Mouse (Mus musculus) forebrain, embryonic 16.5 days (tissue): Measurements from ENCODE around the gene Tcf20. TPM values are rescaled to one million over a fixed set of nuclear protein-coding genes. Genes with fewer than 3 reads are reported as not detected.

Source experiments
- ATAC-seq: fragments of 200-750 bp; cut with Nextera tagmentation; 2 replicates; pipeline ENCODE4 v1.8.0; 2017; ENCODE audit warnings: mild to moderate bottlenecking, moderate library complexity
- H3K27ac ChIP-seq: fragments of 300-500 bp; sonication (generic); 2 replicates; pipeline ENCODE4 v1.5.1; 2014; ENCODE audit warnings: low read length, control low read depth
- H3K27me3 ChIP-seq: fragments of 300-500 bp; sonication (generic); replicated peaks from 2 replicates; pipeline ENCODE4 v1.6.1; 2014; ENCODE audit warnings: low read length; ENCODE audit not compliant: control insufficient read depth, insufficient read depth
- H3K36me3 ChIP-seq: fragments of 300-500 bp; sonication (generic); 2 replicates; pipeline ENCODE4 v1.6.1; 2014; ENCODE audit not compliant: control insufficient read depth, insufficient read depth
- H3K4me1 ChIP-seq: fragments of 300-500 bp; sonication (generic); replicated peaks from 2 replicates; pipeline ENCODE4 v1.6.1; 2014; ENCODE audit warnings: low read length; ENCODE audit not compliant: control insufficient read depth, insufficient read depth
- H3K4me2 ChIP-seq: fragments of 300-500 bp; sonication (generic); 2 replicates; pipeline ENCODE4 v1.6.1; 2014; ENCODE audit warnings: mild to moderate bottlenecking, low read length, control low read depth
- H3K4me3 ChIP-seq: fragments of 300-500 bp; sonication (generic); replicated peaks from 2 replicates; pipeline ENCODE4 v1.5.1; 2014; ENCODE audit warnings: mild to moderate bottlenecking, low read length, control low read depth
- H3K9ac ChIP-seq: fragments of 300-500 bp; sonication (generic); replicated peaks from 2 replicates; pipeline ENCODE4 v1.6.1; 2014; ENCODE audit warnings: low read depth, low read length, control low read depth
- H3K9me3 ChIP-seq: fragments of 300-500 bp; sonication (generic); 2 replicates; pipeline ENCODE4 v1.6.1; 2016; ENCODE audit warnings: low read length; ENCODE audit not compliant: control insufficient read depth
- WGBS: fragments of 180-500 bp; shearing (Covaris S2); extraction: QIAGEN DNeasy Blood & Tissue Kit; methylation state at CpG from one replicate; pipeline ENCODE4 v1.1.7; 2014; 5-methylcytosine and 5-hydroxymethylcytosine counted together
- polyA plus RNA-seq: library from polyadenylated mRNA; unstranded; fragments of >200 nt; fragmentation: Nextera tagmentation; extraction: Ambion mirVana; gene quantifications from 2 replicates; pipeline ENCODE4 v1.2.1, GENCODE M21; 2015

Tcf20 gene
- polyA plus RNA-seq, 1 experiment from 2014 or later: 18.6 TPM

- WGBS: 4% methylated on average over 13 of the region's 13 CpGs
Measured at GRCm38 (mm10) chr15:82911965-82912337, 75.7 kb downstream of the Tcf20 start.

GRCm38 (mm10) chr15:82911001-82911964 lies 76.4 kb downstream of the Tcf20 start:
- Histone ChIP-seq H3K36me3 (no peaks in the 10 kb centered on the region), H3K9me3 (no peaks in the 10 kb centered on the region), H3K27ac (peak overlapping the region; percentile 51), H3K27me3 (no peaks in the 10 kb centered on the region), H3K4me1 (peaks cover 47% of the 10 kb centered on the region), H3K9ac (peak overlapping the region; percentile 70), H3K4me3 (peak overlapping the region; percentile 45), H3K4me2 (peak overlapping the region; percentile 87)
- WGBS: 7% methylated on average over 44 of the region's 44 CpGs
- ATAC-seq: peak; percentile 70

More at GRCm38 (mm10) chr15:82911965-82912337, 75.7 kb downstream of the Tcf20 start:
- H3K36me3 ChIP-seq: no peaks in the 10 kb centered on the region
- peaks cover 47% of the 10 kb centered on the region for H3K4me1 ChIP-seq
- H3K27ac ChIP-seq: peak overlapping the region; percentile 38
- H3K27me3 ChIP-seq: no peaks in the 10 kb centered on the region
- H3K4me2 ChIP-seq: peak overlapping the region; percentile 87
- no peaks in the 10 kb centered on the region for H3K9me3 ChIP-seq
- ATAC-seq: peak; percentile 9; the same call in 1 of the 2 replicates
- peak overlapping the region; percentile 45 for H3K4me3 ChIP-seq
- peak overlapping the region; percentile 70 for H3K9ac ChIP-seq

DNA sequence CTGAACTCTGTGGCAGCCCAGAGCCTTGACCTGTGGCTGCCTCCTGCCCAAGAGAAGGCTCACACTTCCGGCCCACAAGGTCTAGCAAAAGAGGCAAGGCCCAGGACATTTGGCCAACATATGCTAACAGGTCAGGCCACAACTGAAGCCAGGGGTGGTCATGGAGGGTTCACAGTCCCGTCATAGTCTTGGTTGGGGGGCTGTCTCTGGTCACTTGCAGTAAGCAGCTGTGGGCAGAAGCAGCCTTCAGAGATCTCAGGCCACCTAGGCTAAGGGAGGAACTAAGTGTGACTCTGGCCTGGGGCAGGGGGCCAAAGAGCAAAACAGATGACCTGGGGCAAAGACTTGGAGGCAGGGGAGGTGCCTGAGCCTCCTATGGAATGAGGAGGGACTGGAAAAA lies 77.1 kb downstream of the Tcf20 start:
- H3K9me3 ChIP-seq: no peaks in the 10 kb centered on the region
- no peaks in the 10 kb centered on the region for H3K27me3 ChIP-seq
- H3K4me2 ChIP-seq: no peak overlapping the region
- 91% methylated on average over 2 of the region's 2 CpGs for WGBS
- H3K4me3 ChIP-seq: peak overlapping the region; percentile 45; the same call in 1 of the 2 replicates
- no peak for ATAC-seq
- H3K27ac ChIP-seq: peak overlapping the region; percentile 51
- H3K9ac ChIP-seq: no peak overlapping the region; the same call in 1 of the 2 replicates
- no peaks in the 10 kb centered on the region for H3K36me3 ChIP-seq
- H3K4me1 ChIP-seq: peaks cover 40% of the 10 kb centered on the region

- H3K9ac ChIP-seq: no peak overlapping the region
- WGBS: 88% methylated on average over 4 of the region's 4 CpGs
- no peak overlapping the region for H3K4me2 ChIP-seq
- no peak overlapping the region for H3K4me3 ChIP-seq
- H3K27me3 ChIP-seq: no peaks in the 10 kb centered on the region
- H3K27ac ChIP-seq: no peak overlapping the region
- H3K9me3 ChIP-seq: no peaks in the 10 kb centered on the region
- H3K4me1 ChIP-seq: peaks cover 45% of the 10 kb centered on the region
- no peaks in the 10 kb centered on the region for H3K36me3 ChIP-seq
- ATAC-seq: no peak
Measured at GRCm38 (mm10) chr15:82909791-82910190, 77.9 kb downstream of the Tcf20 start.

DNA sequence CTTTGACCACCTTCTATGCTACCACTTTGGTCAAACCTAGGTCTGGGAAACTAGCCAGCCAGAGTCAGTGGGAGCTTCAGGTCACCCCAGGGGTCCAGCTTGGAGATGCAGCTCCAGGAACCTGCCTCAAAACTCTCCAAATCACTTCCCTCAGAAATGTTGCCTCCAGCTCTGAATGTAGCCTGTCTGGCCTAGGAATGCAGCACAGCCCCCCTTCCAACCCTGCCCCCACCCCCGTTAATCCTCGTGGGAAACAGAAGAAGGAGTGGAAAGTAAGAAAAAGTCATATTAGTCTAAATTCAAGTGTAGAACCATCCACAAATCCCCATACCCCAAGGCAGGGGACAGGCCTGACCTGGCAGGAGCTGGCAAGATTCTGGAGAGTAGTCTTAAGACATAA lies 79.2 kb downstream of the Tcf20 start:
- no peak overlapping the region for H3K4me3 ChIP-seq
- WGBS: 15% methylated on average over 2 of the region's 2 CpGs
- ATAC-seq: no peak
- H3K27ac ChIP-seq: no peak overlapping the region
- no peaks in the 10 kb centered on the region for H3K27me3 ChIP-seq
- no peak overlapping the region for H3K9ac ChIP-seq
- H3K9me3 ChIP-seq: no peaks in the 10 kb centered on the region
- H3K4me2 ChIP-seq: no peak overlapping the region
- H3K4me1 ChIP-seq: peaks cover 51% of the 10 kb centered on the region
- H3K36me3 ChIP-seq: no peaks in the 10 kb centered on the region

GRCm38 (mm10) chr15:82907306-82907705 lies 80.4 kb downstream of the Tcf20 start:
- no peaks in the 10 kb centered on the region for H3K9me3 ChIP-seq
- H3K27me3 ChIP-seq: no peaks in the 10 kb centered on the region
- no peak overlapping the region for H3K27ac ChIP-seq
- H3K36me3 ChIP-seq: no peaks in the 10 kb centered on the region
- H3K9ac ChIP-seq: no peak overlapping the region
- H3K4me3 ChIP-seq: no peak overlapping the region
- no peak overlapping the region for H3K4me2 ChIP-seq
- H3K4me1 ChIP-seq: peaks cover 47% of the 10 kb centered on the region
- WGBS: 80% methylated on average over 5 of the region's 5 CpGs
- no peak for ATAC-seq

DNA sequence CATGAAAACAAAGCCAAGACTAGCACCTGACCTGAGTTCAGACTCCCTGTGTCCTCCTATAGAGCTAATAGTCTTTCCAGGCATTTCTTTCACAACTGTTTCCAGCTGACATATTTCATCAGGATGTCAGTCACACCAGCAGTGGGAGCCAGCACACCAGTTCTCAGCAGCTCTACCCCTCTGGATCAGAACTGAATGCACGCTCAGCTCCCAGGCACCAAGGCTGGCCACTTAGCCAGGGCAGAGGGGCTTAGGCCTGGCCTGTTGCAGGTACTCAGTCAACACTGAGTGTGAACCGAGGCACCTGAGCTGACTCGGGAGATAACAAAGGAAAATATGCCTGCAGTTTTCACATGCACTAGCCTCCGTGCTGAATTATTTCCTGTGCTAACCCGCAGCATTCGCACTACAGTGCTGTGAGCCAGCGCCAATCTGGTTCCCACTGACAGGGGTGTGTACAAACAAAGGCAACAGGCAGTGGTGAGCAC lies 81.1 kb downstream of the Tcf20 start:
- Histone ChIP-seq H3K4me3 (no peak overlapping the region), H3K4me1 (peaks cover 44% of the 10 kb centered on the region), H3K27me3 (no peaks in the 10 kb centered on the region), H3K9ac (peak overlapping the region; percentile 38), H3K27ac (peak overlapping the region; percentile 37; the same call in 1 of the 2 replicates), H3K36me3 (no peaks in the 10 kb centered on the region), H3K9me3 (no peaks in the 10 kb centered on the region), H3K4me2 (no peak overlapping the region)
- no peak for ATAC-seq
- WGBS: 47% methylated on average over 7 of the region's 7 CpGs

DNA sequence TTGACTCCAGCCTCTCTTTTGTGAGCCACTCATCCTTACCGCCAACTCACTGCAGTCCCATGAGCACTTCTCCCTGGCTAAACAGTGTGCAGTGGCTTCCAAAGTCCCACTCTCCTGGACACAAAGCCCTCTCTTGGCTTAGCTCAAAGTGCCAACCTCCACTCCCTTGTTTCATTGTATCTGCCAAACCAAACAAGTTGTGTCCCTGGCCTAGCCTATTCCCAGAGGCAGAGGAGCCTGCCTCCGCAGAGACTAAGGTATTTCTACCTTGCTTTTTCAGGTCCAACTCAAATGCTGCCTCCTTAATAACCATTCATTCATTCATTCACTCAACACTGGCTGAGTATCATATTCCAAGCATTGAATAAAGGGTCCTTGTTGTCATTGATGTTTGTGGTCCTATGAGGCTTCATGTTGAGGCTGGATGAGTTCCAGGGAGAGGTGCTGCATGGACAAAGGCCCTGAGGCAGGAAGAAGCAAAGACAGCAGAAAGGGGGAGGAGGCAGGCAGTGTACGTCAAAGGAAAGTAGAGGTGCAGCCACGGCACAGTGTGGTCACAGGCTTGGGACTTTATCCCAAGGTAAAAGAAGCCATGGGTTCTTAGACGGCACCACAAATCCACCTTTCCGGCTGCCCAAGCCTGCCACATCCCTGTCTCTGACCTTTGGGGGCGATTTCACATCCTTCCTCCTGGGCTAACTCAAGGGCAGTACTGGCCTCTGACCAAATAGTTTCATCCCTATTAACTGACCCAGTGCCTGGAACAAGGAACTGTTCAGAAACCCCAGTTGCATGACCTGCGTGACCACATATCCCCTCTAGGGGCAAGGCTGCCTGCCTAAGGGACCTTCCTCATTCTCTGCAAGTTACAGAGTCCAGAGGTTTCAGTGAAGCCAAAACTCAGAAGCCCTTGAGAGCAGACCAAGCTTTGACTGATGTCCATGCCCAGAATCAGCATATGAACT lies 82.0 kb downstream of the Tcf20 start:
- H3K27ac ChIP-seq: no peak overlapping the region
- H3K4me2 ChIP-seq: no peak overlapping the region
- no peak for ATAC-seq
- H3K9me3 ChIP-seq: no peaks in the 10 kb centered on the region
- 65% methylated on average over 8 of the region's 8 CpGs for WGBS
- H3K4me1 ChIP-seq: peaks cover 41% of the 10 kb centered on the region
- H3K27me3 ChIP-seq: no peaks in the 10 kb centered on the region
- H3K4me3 ChIP-seq: no peak overlapping the region
- H3K36me3 ChIP-seq: no peaks in the 10 kb centered on the region
- no peak overlapping the region for H3K9ac ChIP-seq

GRCm38 (mm10) chr15:82904526-82904925 lies 83.1 kb downstream of the Tcf20 start:
- Histone ChIP-seq H3K27ac (no peak overlapping the region), H3K36me3 (no peaks in the 10 kb centered on the region), H3K9ac (no peak overlapping the region), H3K4me2 (no peak overlapping the region), H3K4me1 (peaks cover 41% of the 10 kb centered on the region), H3K27me3 (no peaks in the 10 kb centered on the region), H3K9me3 (no peaks in the 10 kb centered on the region), H3K4me3 (no peak overlapping the region)
- 12% methylated on average over 7 of the region's 7 CpGs for WGBS
- ATAC-seq: no peak
